In the genomic region with DNA sequence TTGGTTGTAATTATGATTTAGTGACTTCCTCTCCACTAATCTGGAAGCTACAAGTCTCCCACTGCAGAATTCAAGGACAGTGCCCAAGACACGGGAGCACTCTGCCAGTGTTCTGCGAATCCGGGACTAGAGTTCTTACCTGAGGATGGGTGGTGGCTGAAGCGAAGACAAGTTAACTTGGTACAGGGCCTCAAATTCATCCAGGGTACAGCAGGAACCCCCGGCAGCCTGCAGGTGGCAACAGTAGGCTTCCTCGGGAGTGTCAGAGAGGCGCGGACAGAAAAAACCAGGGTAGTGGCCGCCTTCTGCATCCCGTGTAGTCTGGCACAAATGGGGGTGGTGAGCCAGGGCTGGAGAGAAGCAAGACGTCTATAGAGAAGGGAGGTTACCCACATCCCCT, we compare ENCODE assay signal across 8 mouse cellular contexts. TPM values are rescaled to one million over a fixed set of nuclear protein-coding genes. Genes with fewer than 3 reads are reported as not detected.
DNase-seq lines count a peak whose midpoint lies in the region; ATAC-seq and TF ChIP-seq lines count a peak whose summit lies in the region.

Unc45a (minus strand) TSS at position 213 of the 400 bp plus-strand sequence.

- 3% methylated on average over 11 of the region's 11 CpGs for WGBS in forebrain, embryonic 10.5 days
- 1% methylated on average over 11 of the region's 11 CpGs for WGBS in heart, embryonic 14.5 days
- WGBS in kidney, postnatal 0 days = 1% methylated on average over 11 of the region's 11 CpGs
- 4% methylated on average over 11 of the region's 11 CpGs for WGBS in liver, embryonic 12.5 days (ENCODE audit: insufficient replicate concordance)
- 3% methylated on average over 11 of the region's 11 CpGs for WGBS in stomach, embryonic 16.5 days

- peaks cover 10% of the 10 kb centered on the region; the same call in 1 of the 2 replicates for H3K36me3 ChIP-seq in ES-Bruce4 (ENCODE audit: control insufficient read depth, insufficient read depth, low read length, poor library complexity, severe bottlenecking)
- H3K36me3 ChIP-seq in forebrain, embryonic 10.5 days (replicated peaks) = peaks cover 29% of the 10 kb centered on the region
- peaks cover 21% of the 10 kb centered on the region for H3K36me3 ChIP-seq in heart, embryonic 14.5 days (ENCODE audit: control insufficient read depth, insufficient read depth, low read length)
- peaks cover 16% of the 10 kb centered on the region for H3K36me3 ChIP-seq in kidney, postnatal 0 days (ENCODE audit: insufficient read depth, low read length)
- peaks cover 27% of the 10 kb centered on the region for H3K36me3 ChIP-seq in liver, embryonic 12.5 days
- peaks cover 4% of the 10 kb centered on the region; the same call in 1 of the 2 replicates for H3K36me3 ChIP-seq in stomach, embryonic 16.5 days (ENCODE audit: control insufficient read depth, insufficient read depth, low read length)

- H3K4me2 ChIP-seq in heart, embryonic 14.5 days (ENCODE audit: low read length) = peak within 1 kb of the TSS; percentile 69
- H3K4me2 ChIP-seq in kidney, postnatal 0 days (ENCODE audit: low read length) = peak within 1 kb of the TSS; percentile 76
- peak within 1 kb of the TSS; percentile 89 for H3K4me2 ChIP-seq in liver, embryonic 12.5 days
- peak within 1 kb of the TSS; percentile 87 for H3K4me2 ChIP-seq in stomach, embryonic 16.5 days (ENCODE audit: low read depth, low read length)

- peak; percentile 55 for ATAC-seq in heart, embryonic 14.5 days (ENCODE audit: insufficient number of reproducible peaks, insufficient read depth, low FRiP score, low read depth)
- peak; percentile 50; the same call in 1 of the 2 replicates for ATAC-seq in kidney, postnatal 0 days (replicated peaks; ENCODE audit: low FRiP score, low read depth)
- ATAC-seq in liver, embryonic 12.5 days = peak; percentile 52
- ATAC-seq in stomach, embryonic 16.5 days (ENCODE audit: insufficient read depth, low FRiP score) = peak; percentile 65

- H3K4me3 ChIP-seq in ES-Bruce4 (ENCODE audit: low read depth, low read length) = peak within 1 kb of the TSS; percentile 79
- peak within 1 kb of the TSS; percentile 75 for H3K4me3 ChIP-seq in forebrain, embryonic 10.5 days
- peak within 1 kb of the TSS; percentile 62 to 82 for H3K4me3 ChIP-seq in heart, embryonic 14.5 days (ENCODE audit: control insufficient read depth in 1 of 2, insufficient read depth in 1 of 2, low read depth in 1 of 2, low read length in 2 of 2)
- H3K4me3 ChIP-seq in kidney, postnatal 0 days (replicated peaks; ENCODE audit: low read depth, low read length) = peak within 1 kb of the TSS; percentile 63
- peak within 1 kb of the TSS; percentile 69 for H3K4me3 ChIP-seq in liver, embryonic 12.5 days
- H3K4me3 ChIP-seq in stomach, embryonic 16.5 days (replicated peaks; ENCODE audit: low read length) = peak within 1 kb of the TSS; percentile 76

- TF ChIP-seq POLR2A in ES-Bruce4 (IDR thresholded peaks at IDR 0.05; ENCODE audit: insufficient read depth, low read length) = no peak

- DNase-seq in c-Kit-positive CD71-negative TER-119-negative erythroid progenitor cells, embryonic 14.5 days (ENCODE audit: low read depth) = peak; percentile 67
- DNase-seq in forebrain, embryonic 10.5 days (ENCODE audit: extremely low spot score, low spot score) = peak; percentile 74
- DNase-seq in kidney, postnatal 0 days (ENCODE audit: low spot score) = peak; percentile 94
- DNase-seq in naive thymus-derived CD4-positive, alpha-beta T cell, adult 2 months (ENCODE audit: low read depth) = peak; percentile 88

- H3K9me3 ChIP-seq in ES-Bruce4 (replicated peaks; ENCODE audit: control insufficient read depth, insufficient read depth, low read length, poor library complexity, severe bottlenecking) = no peaks in the 10 kb centered on the region
- H3K9me3 ChIP-seq in forebrain, embryonic 10.5 days = peaks cover 5% of the 10 kb centered on the region; the same call in 1 of the 2 replicates
- H3K9me3 ChIP-seq in heart, embryonic 14.5 days (ENCODE audit: control insufficient read depth, low read length) = no peaks in the 10 kb centered on the region
- no peaks in the 10 kb centered on the region for H3K9me3 ChIP-seq in kidney, postnatal 0 days (replicated peaks; ENCODE audit: low read length)
- no peaks in the 10 kb centered on the region for H3K9me3 ChIP-seq in liver, embryonic 12.5 days (replicated peaks)
- no peaks in the 10 kb centered on the region for H3K9me3 ChIP-seq in stomach, embryonic 16.5 days (replicated peaks; ENCODE audit: control insufficient read depth, low read length)

- TF ChIP-seq EP300 in ES-Bruce4 (IDR thresholded peaks at IDR 0.05; ENCODE audit: insufficient read depth, low read depth, low read length) = no peak

- H3K27me3 ChIP-seq in ES-Bruce4 (ENCODE audit: control insufficient read depth, insufficient read depth, low read length, poor library complexity, severe bottlenecking) = no peaks in the 10 kb centered on the region
- peaks cover 15% of the 10 kb centered on the region for H3K27me3 ChIP-seq in forebrain, embryonic 10.5 days (ENCODE audit: poor library complexity, severe bottlenecking)
- H3K27me3 ChIP-seq in heart, embryonic 14.5 days (ENCODE audit: control insufficient read depth, insufficient read depth, low read length) = no peaks in the 10 kb centered on the region
- H3K27me3 ChIP-seq in kidney, postnatal 0 days (ENCODE audit: insufficient read depth, low read length) = no peaks in the 10 kb centered on the region
- no peaks in the 10 kb centered on the region for H3K27me3 ChIP-seq in liver, embryonic 12.5 days (replicated peaks)
- no peaks in the 10 kb centered on the region for H3K27me3 ChIP-seq in stomach, embryonic 16.5 days (ENCODE audit: control insufficient read depth, insufficient read depth, low read length)

- H3K4me1 ChIP-seq in ES-Bruce4 (ENCODE audit: control insufficient read depth, insufficient read depth, low read length) = no peaks in the 10 kb centered on the region
- peaks cover 59% of the 10 kb centered on the region for H3K4me1 ChIP-seq in forebrain, embryonic 10.5 days
- peaks cover 22 to 33% of the 10 kb centered on the region in 2 experiments for H3K4me1 ChIP-seq in heart, embryonic 14.5 days (ENCODE audit: control insufficient read depth in 2 of 2, insufficient read depth in 2 of 2, low read length in 2 of 2)
- peaks cover 15% of the 10 kb centered on the region for H3K4me1 ChIP-seq in kidney, postnatal 0 days (replicated peaks; ENCODE audit: insufficient read depth, low read length)
- peaks cover 41% of the 10 kb centered on the region for H3K4me1 ChIP-seq in liver, embryonic 12.5 days
- H3K4me1 ChIP-seq in stomach, embryonic 16.5 days (ENCODE audit: control insufficient read depth, insufficient read depth, low read length) = peaks cover 29% of the 10 kb centered on the region

- H3K9ac ChIP-seq in ES-Bruce4 (ENCODE audit: low read depth, poor library complexity, severe bottlenecking) = peak within 1 kb of the TSS; percentile 60
- H3K9ac ChIP-seq in heart, embryonic 14.5 days (ENCODE audit: low read length) = peak within 1 kb of the TSS; percentile 70
- peak within 1 kb of the TSS; percentile 60 for H3K9ac ChIP-seq in kidney, postnatal 0 days (ENCODE audit: low read depth, low read length)
- H3K9ac ChIP-seq in liver, embryonic 12.5 days = peak within 1 kb of the TSS; percentile 78
- peak within 1 kb of the TSS; percentile 76 for H3K9ac ChIP-seq in stomach, embryonic 16.5 days (ENCODE audit: low read length)

- no peak within 1 kb of the TSS for H3K27ac ChIP-seq in ES-Bruce4 (ENCODE audit: insufficient read depth, low read length)
- H3K27ac ChIP-seq in forebrain, embryonic 10.5 days = peak within 1 kb of the TSS; percentile 86
- H3K27ac ChIP-seq in heart, embryonic 14.5 days (replicated peaks in 1 of 2; ENCODE audit: control insufficient read depth in 1 of 2, insufficient read depth in 1 of 2, low read depth in 2 of 2, low read length in 2 of 2) = peak within 1 kb of the TSS; percentile 90 to 94
- peak within 1 kb of the TSS; percentile 89 for H3K27ac ChIP-seq in kidney, postnatal 0 days
- H3K27ac ChIP-seq in liver, embryonic 12.5 days = peak within 1 kb of the TSS; percentile 87
- peak within 1 kb of the TSS; percentile 86 for H3K27ac ChIP-seq in stomach, embryonic 16.5 days (ENCODE audit: low read length)

- TF ChIP-seq CTCF in ES-Bruce4 (IDR thresholded peaks at IDR 0.05; ENCODE audit: low read depth, low read length) = peak; percentile 67
- peak; percentile 82 for TF ChIP-seq CTCF in kidney, postnatal 0 days (IDR thresholded peaks at IDR 0.05; ENCODE audit: low read depth)

RNA-seq across cellular contexts. Expression of gene Unc45a, which starts in this region (rescaled TPM):
- polyA plus RNA-seq in ES-Bruce4 (2011; ENCODE audit: insufficient read depth, insufficient read length, low read depth, missing spikeins) = 24.0 and 25.3 TPM in 2 replicates
- 42.0 and 44.0 TPM in 2 replicates for polyA plus RNA-seq in forebrain, embryonic 10.5 days (2016; fragmentation: Nextera tagmentation; extraction: Ambion mirVana)
- 11.2 and 12.0 TPM in 2 replicates for polyA plus RNA-seq in heart, embryonic 14.5 days (2014; fragmentation: Nextera tagmentation; extraction: Ambion mirVana)
- 28.2 and 29.7 TPM in 2 replicates for polyA plus RNA-seq in kidney, postnatal 0 days (2015; fragmentation: Nextera tagmentation; extraction: Ambion mirVana)
- polyA plus RNA-seq in liver, embryonic 12.5 days (2016; fragmentation: Nextera tagmentation; extraction: Ambion mirVana) = 17.1 and 17.3 TPM in 2 replicates
- 44.5 and 48.1 TPM in 2 replicates for polyA plus RNA-seq in stomach, embryonic 16.5 days (2015; fragmentation: Nextera tagmentation; extraction: Ambion mirVana)
